Mouse (Mus musculus): ENCODE measurements at regions not wholly inside any gene's neighbourhood (a gene's known extent, or its start where the extent isn't known, plus 50 kb on each side); places are given as distances from the start of the nearest gene placed in this dataset.

- H3K4me3 ChIP-seq (ENCODE audit: low read depth, low read length) = no peak overlapping the region
- no peaks in the 10 kb centered on the region for H3K36me3 ChIP-seq (ENCODE audit: control insufficient read depth, insufficient read depth, low read length)
- no peak for TF ChIP-seq CTCF (IDR thresholded peaks at IDR 0.05; ENCODE audit: extremely low read depth, insufficient read length, insufficient replicate concordance, low read depth, low read length)
- no peak for TF ChIP-seq POLR2A (IDR thresholded peaks at IDR 0.05; ENCODE audit: low read depth, low read length)
- 86% methylated on average over 8 of the region's 8 CpGs for WGBS
- H3K27me3 ChIP-seq (ENCODE audit: control insufficient read depth, insufficient read depth, low read length) = no peaks in the 10 kb centered on the region
- no peaks in the 10 kb centered on the region for H3K4me1 ChIP-seq (ENCODE audit: control insufficient read depth, insufficient read depth, insufficient read length, low read length)
- H3K27ac ChIP-seq (ENCODE audit: insufficient read depth, low read depth, low read length) = no peak overlapping the region
Observed at GRCm38 (mm10) chr15:63603100-63603714, 241.8 kb downstream of the Gsdmc2 start.

- TF ChIP-seq POLR2A (IDR thresholded peaks at IDR 0.05; ENCODE audit: low read depth, low read length) = no peak
- TF ChIP-seq CTCF (IDR thresholded peaks at IDR 0.05; ENCODE audit: extremely low read depth, insufficient read length, insufficient replicate concordance, low read depth, low read length) = peak; percentile 43; the same call in 1 of the 2 replicates
- H3K36me3 ChIP-seq (ENCODE audit: control insufficient read depth, insufficient read depth, low read length) = no peaks in the 10 kb centered on the region
- H3K4me3 ChIP-seq (ENCODE audit: low read depth, low read length) = no peak overlapping the region
- no peaks in the 10 kb centered on the region for H3K4me1 ChIP-seq (ENCODE audit: control insufficient read depth, insufficient read depth, insufficient read length, low read length)
- no peak overlapping the region for H3K27ac ChIP-seq (ENCODE audit: insufficient read depth, low read depth, low read length)
- no peaks in the 10 kb centered on the region for H3K27me3 ChIP-seq (ENCODE audit: control insufficient read depth, insufficient read depth, low read length)
- 44% methylated on average over 5 of the region's 5 CpGs for WGBS
Observed at GRCm38 (mm10) chr15:63601543-63601942, 243.4 kb downstream of the Gsdmc2 start.

- TF ChIP-seq CTCF (IDR thresholded peaks at IDR 0.05; ENCODE audit: extremely low read depth, insufficient read length, insufficient replicate concordance, low read depth, low read length) = no peak
- TF ChIP-seq POLR2A (IDR thresholded peaks at IDR 0.05; ENCODE audit: low read depth, low read length) = no peak
Observed at GRCm38 (mm10) chr15:63592758-63593463, 252.1 kb downstream of the Gsdmc2 start.

GRCm38 (mm10) chr15:63559293-63559692 is 285.7 kb downstream of the Gsdmc2 start:
- H3K4me3 ChIP-seq (ENCODE audit: low read depth, low read length) = no peak overlapping the region
- H3K27me3 ChIP-seq (ENCODE audit: control insufficient read depth, insufficient read depth, low read length) = no peaks in the 10 kb centered on the region
- H3K27ac ChIP-seq (ENCODE audit: insufficient read depth, low read depth, low read length) = no peak overlapping the region
- TF ChIP-seq POLR2A (IDR thresholded peaks at IDR 0.05; ENCODE audit: low read depth, low read length) (no peak), CTCF (IDR thresholded peaks at IDR 0.05; ENCODE audit: extremely low read depth, insufficient read length, insufficient replicate concordance, low read depth, low read length) (no peak)
- WGBS = 82% methylated on average over 2 of the region's 2 CpGs
- H3K36me3 ChIP-seq (ENCODE audit: control insufficient read depth, insufficient read depth, low read length) = no peaks in the 10 kb centered on the region
- no peaks in the 10 kb centered on the region for H3K4me1 ChIP-seq (ENCODE audit: control insufficient read depth, insufficient read depth, insufficient read length, low read length)

More at GRCm38 (mm10) chr15:63592758-63593463, 252.1 kb downstream of the Gsdmc2 start:
- Histone ChIP-seq H3K4me3 (ENCODE audit: low read depth, low read length) (no peak overlapping the region), H3K27ac (ENCODE audit: insufficient read depth, low read depth, low read length) (no peak overlapping the region), H3K36me3 (ENCODE audit: control insufficient read depth, insufficient read depth, low read length) (no peaks in the 10 kb centered on the region), H3K27me3 (ENCODE audit: control insufficient read depth, insufficient read depth, low read length) (no peaks in the 10 kb centered on the region), H3K4me1 (ENCODE audit: control insufficient read depth, insufficient read depth, insufficient read length, low read length) (no peaks in the 10 kb centered on the region)
- WGBS = 91% methylated on average over 5 of the region's 5 CpGs

GRCm38 (mm10) chr15:63558691-63559090 is 286.3 kb downstream of the Gsdmc2 start:
- H3K4me3 ChIP-seq (ENCODE audit: low read depth, low read length) = no peak overlapping the region
- H3K4me1 ChIP-seq (ENCODE audit: control insufficient read depth, insufficient read depth, insufficient read length, low read length) = no peaks in the 10 kb centered on the region
- H3K36me3 ChIP-seq (ENCODE audit: control insufficient read depth, insufficient read depth, low read length) = no peaks in the 10 kb centered on the region
- no peak overlapping the region for H3K27ac ChIP-seq (ENCODE audit: insufficient read depth, low read depth, low read length)
- WGBS = 90% methylated on average over 1 of the region's 1 CpGs
- no peaks in the 10 kb centered on the region for H3K27me3 ChIP-seq (ENCODE audit: control insufficient read depth, insufficient read depth, low read length)
- no peak for TF ChIP-seq CTCF (IDR thresholded peaks at IDR 0.05; ENCODE audit: extremely low read depth, insufficient read length, insufficient replicate concordance, low read depth, low read length)
- no peak for TF ChIP-seq POLR2A (IDR thresholded peaks at IDR 0.05; ENCODE audit: low read depth, low read length)

DNA sequence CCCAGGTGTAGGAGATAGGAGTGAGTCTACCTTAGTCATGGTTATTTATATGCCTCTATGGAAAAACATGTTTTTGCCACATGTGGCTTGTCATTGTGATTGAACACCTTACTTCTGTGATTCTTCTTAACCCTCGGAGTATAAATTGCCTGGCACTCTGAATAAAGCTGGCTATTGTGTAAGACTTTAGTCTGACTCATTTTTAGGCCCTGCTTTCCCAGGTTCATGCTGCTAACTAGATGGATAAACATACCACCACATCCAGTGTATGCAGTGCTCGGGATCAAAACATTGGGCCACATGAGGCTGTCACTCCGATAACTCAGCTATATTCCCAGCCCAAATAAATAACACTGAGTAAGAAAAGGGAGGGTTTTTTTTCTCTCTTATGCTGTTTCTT is 287.2 kb downstream of the Gsdmc2 start:
- 82% methylated on average over 3 of the region's 3 CpGs for WGBS

DNA sequence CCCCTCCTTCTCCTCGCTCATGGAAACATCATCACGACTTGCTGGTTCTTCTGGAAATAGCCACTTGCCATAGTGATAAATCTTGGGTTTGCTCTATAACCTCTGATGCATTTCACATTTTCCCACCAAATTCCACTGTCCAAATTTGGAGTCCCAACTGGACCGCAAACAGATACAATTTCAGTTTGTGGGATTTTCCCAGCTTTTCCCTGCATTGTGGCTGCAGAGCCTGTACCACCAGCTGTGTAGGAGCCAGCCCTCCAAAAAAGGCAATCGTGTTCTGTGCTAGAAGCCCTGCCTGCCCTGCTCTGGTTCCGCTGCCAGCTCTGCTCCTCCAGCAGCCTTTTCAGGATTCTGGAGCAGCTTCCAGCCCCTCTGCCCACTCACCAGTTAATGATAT is 291.4 kb downstream of the Gsdmc2 start:
- TF ChIP-seq CTCF (IDR thresholded peaks at IDR 0.05; ENCODE audit: extremely low read depth, insufficient read length, insufficient replicate concordance, low read depth, low read length) (no peak), POLR2A (IDR thresholded peaks at IDR 0.05; ENCODE audit: low read depth, low read length) (no peak)

More for the DNA sequence above, 287.2 kb downstream of the Gsdmc2 start:
- H3K4me1 ChIP-seq (ENCODE audit: control insufficient read depth, insufficient read depth, insufficient read length, low read length) = no peaks in the 10 kb centered on the region
- no peak overlapping the region for H3K4me3 ChIP-seq (ENCODE audit: low read depth, low read length)
- no peak overlapping the region for H3K27ac ChIP-seq (ENCODE audit: insufficient read depth, low read depth, low read length)
- no peak for TF ChIP-seq POLR2A (IDR thresholded peaks at IDR 0.05; ENCODE audit: low read depth, low read length)
- TF ChIP-seq CTCF (IDR thresholded peaks at IDR 0.05; ENCODE audit: extremely low read depth, insufficient read length, insufficient replicate concordance, low read depth, low read length) = no peak
- no peaks in the 10 kb centered on the region for H3K27me3 ChIP-seq (ENCODE audit: control insufficient read depth, insufficient read depth, low read length)
- no peaks in the 10 kb centered on the region for H3K36me3 ChIP-seq (ENCODE audit: control insufficient read depth, insufficient read depth, low read length)

More for the DNA sequence above, 291.4 kb downstream of the Gsdmc2 start:
- 70% methylated on average over 5 of the region's 5 CpGs for WGBS
- H3K27ac ChIP-seq (ENCODE audit: insufficient read depth, low read depth, low read length) = no peak overlapping the region; the same call in 1 of the 2 replicates
- no peak overlapping the region for H3K4me3 ChIP-seq (ENCODE audit: low read depth, low read length)
- H3K27me3 ChIP-seq (ENCODE audit: control insufficient read depth, insufficient read depth, low read length) = no peaks in the 10 kb centered on the region
- no peaks in the 10 kb centered on the region for H3K4me1 ChIP-seq (ENCODE audit: control insufficient read depth, insufficient read depth, insufficient read length, low read length)
- no peaks in the 10 kb centered on the region for H3K36me3 ChIP-seq (ENCODE audit: control insufficient read depth, insufficient read depth, low read length)

Data from small intestine, adult 2 months (tissue).